Mouse (Mus musculus) duodenum, adult 2 months (tissue): ENCODE results near the gene Zfp36l2. TPM values are rescaled to one million over a fixed set of nuclear protein-coding genes. Genes with fewer than 3 reads are reported as not detected.

Source experiments
- polyA plus RNA-seq: library from polyadenylated mRNA; depleted of rRNA; stranded (reverse); fragments of >200 nt; gene quantifications from 2 replicates; pipeline ENCODE4 v1.2.3, GENCODE M21; 2012; ENCODE audit warnings: low replicate concordance; rRNA removed

Zfp36l2 gene
- polyA plus RNA-seq = 180 and 185 TPM in 2 replicates

GRCm38 (mm10) chr17:84187727-84188373 is at the start of gene Zfp36l2:
Zfp36l2 (minus strand) TSS chr17:84187947.

